Mouse (Mus musculus) left cerebral cortex, adult 2 months (tissue): ENCODE results near the gene Bmp2k. TPM values are rescaled to one million over a fixed set of nuclear protein-coding genes. Genes with fewer than 3 reads are reported as not detected.

Source experiments
- DNase-seq, 2 experiments: peaks; one replicate each; pipeline ENCODE4 v3.0.0; 2021 to 2022; ENCODE audit warnings: low spot score in 2 of 2, mixed read lengths in 1 of 2; ENCODE audit errors: extremely low spot score in 1 of 2
- H3K27ac ChIP-seq: fragments of 200-600 bp; 2 replicates; pipeline ENCODE4 v1.8.1; 2022
- H3K4me3 ChIP-seq: fragments of 200-600 bp; 2 replicates; pipeline ENCODE4 v1.8.1; 2022
- CTCF ChIP-seq: fragments of 200-600 bp; IDR thresholded peaks from 2 replicates; pipeline ENCODE4 v1.8.1; 2022; ENCODE audit warnings: antibody characterized with exemption, mild to moderate bottlenecking, moderate library complexity
- intact Hi-C: fragments of 180-260 bp; cut with DNase I; formaldehyde crosslinking; loops from one replicate; pipeline ENCODE4 v1.15.1; 2025
- total RNA-seq, 2 experiments: library from RNA; stranded (reverse); gene quantifications; 2 replicates each; pipeline ENCODE4 v1.2.3; 2021

The Bmp2k gene
- total RNA-seq, 2 experiments from 2014 or later, result 11.9 to 12.4 TPM

DNA sequence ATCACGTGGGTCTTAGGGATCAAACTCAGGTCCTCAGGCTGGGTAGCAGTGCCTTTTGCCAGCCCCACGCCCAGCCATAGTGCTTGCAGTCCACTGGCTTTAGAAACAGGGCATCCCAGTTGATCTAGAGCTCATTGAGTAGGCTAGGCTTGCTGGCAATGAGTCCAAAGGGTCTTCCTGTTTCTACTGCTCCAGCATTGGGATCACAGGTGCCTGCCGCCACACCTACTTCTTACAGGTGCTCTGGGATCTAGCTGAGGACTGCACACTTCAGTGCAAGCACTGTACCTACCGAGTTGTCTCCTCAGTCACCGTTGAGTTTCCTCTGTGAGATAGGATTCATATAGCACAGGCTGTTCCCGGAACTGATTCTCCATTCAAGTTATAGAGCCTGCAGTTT lies 34.3 kb downstream of the Bmp2k start:
- DNase-seq, result no peak
- Histone ChIP-seq H3K27ac (no peak overlapping the region), H3K4me3 (no peak overlapping the region)
- TF ChIP-seq CTCF, result no peak
- intact Hi-C loops, result no loop called here

DNA sequence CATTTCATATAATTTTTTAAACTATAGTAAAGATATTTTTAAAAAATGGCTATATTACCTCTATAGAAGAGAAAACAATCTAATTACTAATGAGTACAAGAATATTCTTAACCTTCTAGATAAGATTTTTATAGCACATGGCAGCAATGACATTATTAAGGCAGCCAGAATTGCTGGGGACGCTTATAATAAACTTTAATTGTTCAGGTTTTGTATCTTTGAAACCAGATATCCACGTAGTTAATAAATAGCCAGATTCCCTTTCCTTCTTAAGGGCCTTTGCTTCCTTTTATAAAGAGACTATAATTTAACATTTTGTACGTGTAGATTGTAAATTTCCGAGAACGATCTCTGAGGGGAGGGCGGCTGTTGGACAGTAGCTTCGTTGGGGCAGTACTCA lies 47.8 kb downstream of the Bmp2k start:
- intact Hi-C loops, result no loop called here
- no peak for TF ChIP-seq CTCF

DNA sequence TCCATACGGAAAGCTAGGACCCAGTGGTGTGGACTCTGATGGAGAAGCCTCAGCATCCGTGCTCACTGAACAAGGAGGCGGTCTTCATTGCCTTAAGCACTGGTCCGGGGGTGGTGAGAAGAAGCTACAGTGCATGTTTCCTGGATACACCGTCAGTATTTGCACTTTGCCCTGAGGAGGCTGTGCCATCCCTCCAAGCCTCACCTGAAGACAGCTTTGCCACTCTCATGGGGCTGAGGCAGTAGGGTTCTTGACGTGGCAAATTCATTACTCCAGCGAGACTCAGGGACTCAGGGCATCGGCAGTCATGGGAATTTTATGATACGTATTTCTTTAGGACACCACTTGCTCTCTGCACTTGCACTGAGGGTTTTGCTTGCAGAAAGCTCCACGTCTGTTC lies 49.2 kb downstream of the Bmp2k start:
- Histone ChIP-seq H3K4me3 (no peak overlapping the region), H3K27ac (no peak overlapping the region)
- intact Hi-C loops, result no loop called here
- no peak for DNase-seq
- TF ChIP-seq CTCF, result no peak

More for the DNA sequence above, 47.8 kb downstream of the Bmp2k start:
- no peak for DNase-seq
- Histone ChIP-seq H3K4me3 (no peak overlapping the region), H3K27ac (no peak overlapping the region)

DNA sequence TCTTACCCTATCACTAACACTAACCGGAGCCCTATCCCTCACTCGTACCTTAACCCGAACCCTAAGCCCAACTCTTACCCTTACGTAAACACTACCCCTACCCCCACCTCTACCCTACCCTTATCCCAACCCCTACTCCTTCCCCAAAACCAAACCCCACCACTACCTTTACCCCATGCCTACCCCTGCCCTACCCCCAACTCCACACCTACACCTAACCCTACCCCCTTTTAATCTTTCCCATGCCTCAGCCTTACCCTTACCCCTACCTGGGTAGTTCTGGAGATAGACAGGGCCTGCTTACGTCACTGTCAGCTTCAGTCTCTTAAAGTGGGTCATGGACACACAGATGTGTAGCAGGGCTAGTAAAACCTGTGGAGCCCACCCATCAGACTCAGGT lies 51.4 kb downstream of the Bmp2k start:
- Histone ChIP-seq H3K4me3 (no peak overlapping the region), H3K27ac (no peak overlapping the region)
- intact Hi-C loops, result no loop called here
- DNase-seq, result no peak
- no peak for TF ChIP-seq CTCF

DNA sequence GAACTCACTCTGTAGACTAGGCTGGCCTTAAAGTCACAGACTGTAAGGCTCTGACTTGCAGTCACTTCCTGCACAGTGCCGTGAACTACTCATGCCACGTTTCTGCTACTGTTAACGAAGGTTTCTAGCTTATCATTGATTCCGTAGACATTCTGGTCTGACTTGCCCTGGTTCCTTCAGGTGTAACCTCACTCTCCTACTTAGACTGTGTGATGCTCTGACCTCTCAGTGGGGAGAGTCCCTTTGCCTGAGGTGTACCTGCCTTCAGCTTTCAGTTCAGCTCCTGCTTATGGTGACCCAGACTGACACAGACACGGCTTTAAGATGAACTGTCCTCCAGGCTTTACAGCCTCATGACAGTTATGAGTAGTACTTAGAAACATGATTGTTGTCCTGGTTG lies 56.7 kb downstream of the Bmp2k start:
- intact Hi-C loops, result loop anchor here (2.0 kb wide), 1 partner anchor 199 kb away; no protein-coding TSS in a partner anchor
- no peak for DNase-seq
- TF ChIP-seq CTCF, result no peak
- H3K4me3 ChIP-seq, result no peak overlapping the region
- no peak overlapping the region for H3K27ac ChIP-seq

DNA sequence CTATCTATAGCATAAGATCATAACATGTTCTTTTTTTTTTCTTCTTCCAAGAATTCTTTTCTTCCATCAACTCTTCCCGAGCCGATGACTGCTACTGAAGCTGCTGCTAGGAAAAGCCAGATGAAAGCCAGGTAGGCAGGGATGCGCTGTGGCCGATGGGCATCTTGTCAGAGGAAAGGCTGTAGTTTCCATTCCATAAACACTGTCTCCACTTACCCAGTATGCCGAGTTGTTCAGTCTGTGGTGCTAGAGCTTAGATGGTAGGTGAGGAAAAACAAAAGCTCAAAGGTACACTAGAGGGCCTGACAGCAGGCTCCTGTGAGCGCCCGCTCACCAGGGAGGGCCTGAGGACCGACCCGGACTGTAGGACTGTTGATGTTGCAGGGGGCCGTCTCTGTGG lies 57.3 kb downstream of the Bmp2k start:
- Histone ChIP-seq H3K4me3 (no peak overlapping the region), H3K27ac (no peak overlapping the region)
- intact Hi-C loops, result loop anchor here (2.0 to 5.0 kb wide), 2 partner anchors 200 to 788 kb away; no protein-coding TSS in a partner anchor
- no peak for DNase-seq
- TF ChIP-seq CTCF, result no peak

DNA sequence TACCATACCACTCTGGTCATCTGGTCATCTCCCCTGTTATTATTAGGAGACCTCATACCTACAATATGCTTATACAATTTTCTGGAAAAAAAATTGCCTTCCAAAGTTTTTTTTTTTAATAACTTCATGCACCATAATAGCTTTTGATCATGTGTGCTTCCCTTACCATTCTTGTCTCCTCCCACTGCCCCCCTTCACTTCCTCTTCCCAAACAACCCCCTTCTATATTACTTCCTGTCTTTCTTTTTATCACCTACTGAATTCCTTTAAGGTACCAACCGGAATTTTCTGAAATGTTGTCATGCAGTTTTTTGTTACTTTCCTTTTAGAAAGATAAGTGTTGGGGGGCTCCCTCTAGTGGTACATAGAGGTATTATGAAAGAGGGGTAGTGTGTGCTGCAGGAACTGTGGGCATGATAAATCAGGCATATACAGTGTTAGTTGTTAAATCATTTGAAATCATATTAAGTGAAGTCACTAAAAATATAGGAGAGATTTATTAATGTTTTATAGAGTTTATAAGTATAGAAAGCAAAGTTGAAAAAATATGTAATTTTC lies 58.1 kb downstream of the Bmp2k start:
- peak in 1 of 2 experiments; percentile 33 for DNase-seq

DNA sequence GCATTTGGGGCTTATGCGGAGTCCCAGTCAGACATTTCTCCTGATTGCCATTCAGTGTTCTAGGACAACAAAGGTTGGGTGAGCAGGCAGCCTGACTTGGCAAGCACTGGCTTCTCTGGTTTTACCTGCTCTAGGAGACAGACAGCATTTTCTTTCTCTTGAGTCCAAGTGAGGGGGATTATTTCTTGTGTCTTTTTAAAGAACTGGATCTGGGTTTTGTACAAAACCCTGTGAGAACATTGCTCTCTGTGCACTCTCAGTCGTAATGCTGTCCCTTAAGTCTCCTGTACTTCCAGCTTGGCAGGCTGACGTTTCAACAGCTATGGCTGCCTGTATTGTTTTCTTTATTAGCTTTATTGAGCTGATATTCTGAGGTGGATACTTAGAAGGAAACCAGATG lies 58.9 kb downstream of the Bmp2k start:
- DNase-seq, result no peak
- TF ChIP-seq CTCF, result no peak
- no peak overlapping the region for H3K27ac ChIP-seq
- intact Hi-C loops, result loop anchor here (5.0 kb wide), 1 partner anchor 789 kb away; no protein-coding TSS in a partner anchor
- H3K4me3 ChIP-seq, result no peak overlapping the region

More for the DNA sequence above, 58.1 kb downstream of the Bmp2k start:
- Histone ChIP-seq H3K27ac (no peak overlapping the region), H3K4me3 (no peak overlapping the region)
- peak; percentile 89 for TF ChIP-seq CTCF
- intact Hi-C loops, result loop anchor here (2.0 to 5.0 kb wide), 2 partner anchors 201 to 788 kb away; no protein-coding TSS in a partner anchor

DNA sequence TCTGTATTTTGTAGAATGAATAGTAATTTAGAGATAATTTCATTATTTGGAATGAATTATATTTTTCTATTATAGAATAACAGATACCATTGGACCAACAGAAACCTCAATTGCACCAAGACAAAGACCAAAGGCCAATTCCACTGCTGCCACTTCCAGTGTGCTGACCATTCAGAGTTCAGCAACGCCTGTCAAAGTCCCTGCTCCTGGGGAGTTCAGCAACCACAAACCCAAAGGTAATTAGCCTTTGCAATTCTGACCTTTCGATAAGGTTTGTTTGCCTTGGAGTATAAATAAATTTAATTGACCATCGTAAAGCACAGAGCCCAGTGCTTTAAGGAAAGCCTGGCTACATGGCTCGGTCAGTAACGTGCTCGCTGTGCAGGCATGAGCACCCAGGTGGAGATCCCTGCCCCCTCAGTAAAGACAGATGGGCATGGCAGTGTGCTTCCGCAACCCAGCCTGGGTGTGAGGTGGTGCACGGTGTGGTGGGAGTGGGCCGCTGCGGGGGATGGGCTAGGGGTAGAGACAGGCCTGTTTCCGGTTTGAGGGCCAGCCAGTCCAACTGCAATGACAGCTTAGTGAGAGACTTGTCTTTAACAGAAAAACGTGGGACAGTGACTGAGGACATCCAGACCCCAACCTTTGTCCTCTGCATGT lies 59.4 kb downstream of the Bmp2k start:
- intact Hi-C loops, result loop anchor here (5.0 kb wide), 1 partner anchor 790 kb away; no protein-coding TSS in a partner anchor
- Histone ChIP-seq H3K4me3 (no peak overlapping the region), H3K27ac (no peak overlapping the region)
- TF ChIP-seq CTCF, result no peak
- no peak for DNase-seq

DNA sequence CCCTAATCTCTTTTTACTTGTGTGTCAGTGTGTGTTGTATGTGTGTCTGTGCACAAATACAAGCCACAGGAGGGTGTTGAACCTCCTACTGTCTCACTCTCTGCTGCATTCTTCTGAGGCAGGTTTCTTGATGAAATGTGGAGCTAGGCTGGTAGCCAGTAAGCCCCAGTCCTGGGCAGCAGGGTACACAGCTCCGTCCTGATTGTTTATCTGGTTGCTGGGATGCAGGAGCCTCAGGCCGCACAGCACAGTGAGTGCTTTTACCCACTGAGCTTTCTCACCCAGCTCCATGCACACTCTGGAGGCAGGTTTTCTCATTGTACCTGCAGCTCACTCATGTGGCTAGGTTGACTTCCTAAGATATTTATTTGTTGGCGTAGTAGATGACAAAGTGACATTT lies 63.4 kb downstream of the Bmp2k start:
- DNase-seq, result no peak
- intact Hi-C loops, result no loop called here
- Histone ChIP-seq H3K27ac (no peak overlapping the region), H3K4me3 (no peak overlapping the region)
- TF ChIP-seq CTCF, result no peak

DNA sequence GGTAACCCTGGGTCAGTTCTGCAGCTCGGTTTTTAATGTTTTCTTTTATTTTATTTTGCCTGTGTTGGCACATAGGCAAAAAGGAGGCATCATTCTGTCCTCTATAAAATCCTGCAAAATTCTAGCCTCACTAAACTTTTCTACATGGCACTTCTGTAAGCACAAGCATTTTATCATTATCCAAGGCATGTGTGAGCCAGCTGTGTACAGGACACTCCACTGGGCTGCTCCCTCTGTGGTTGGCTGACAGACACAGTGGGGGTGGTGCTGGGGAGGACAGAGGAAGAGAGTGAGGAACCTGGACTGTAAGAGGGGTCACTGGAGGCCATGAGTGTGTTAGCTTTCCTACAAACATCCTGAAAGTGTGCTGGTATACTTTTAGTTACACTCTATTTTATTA lies 64.6 kb downstream of the Bmp2k start:
- intact Hi-C loops, result no loop called here
- DNase-seq, result no peak
- TF ChIP-seq CTCF, result no peak
- Histone ChIP-seq H3K27ac (no peak overlapping the region), H3K4me3 (no peak overlapping the region)

DNA sequence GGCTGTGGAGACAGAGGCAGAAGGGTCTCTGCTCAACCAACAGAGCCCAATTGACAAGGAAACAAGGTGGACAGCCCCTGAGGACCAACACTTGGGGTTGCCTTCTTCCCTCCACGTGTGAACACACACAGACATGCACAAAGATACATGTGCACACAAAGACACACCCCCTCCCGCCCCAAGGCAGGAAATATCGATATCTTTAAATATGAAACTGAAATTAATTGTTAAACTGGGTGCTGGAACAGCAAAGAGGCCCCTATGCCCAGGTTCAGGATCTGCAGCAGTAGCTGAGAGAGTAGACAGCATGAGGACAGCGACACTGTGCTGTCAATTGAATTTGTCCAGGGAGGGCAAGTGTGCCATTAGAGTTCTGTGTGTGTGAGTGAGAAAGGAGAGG lies 68.3 kb downstream of the Bmp2k start:
- no peak for TF ChIP-seq CTCF
- no peak for DNase-seq
- intact Hi-C loops, result no loop called here

DNA sequence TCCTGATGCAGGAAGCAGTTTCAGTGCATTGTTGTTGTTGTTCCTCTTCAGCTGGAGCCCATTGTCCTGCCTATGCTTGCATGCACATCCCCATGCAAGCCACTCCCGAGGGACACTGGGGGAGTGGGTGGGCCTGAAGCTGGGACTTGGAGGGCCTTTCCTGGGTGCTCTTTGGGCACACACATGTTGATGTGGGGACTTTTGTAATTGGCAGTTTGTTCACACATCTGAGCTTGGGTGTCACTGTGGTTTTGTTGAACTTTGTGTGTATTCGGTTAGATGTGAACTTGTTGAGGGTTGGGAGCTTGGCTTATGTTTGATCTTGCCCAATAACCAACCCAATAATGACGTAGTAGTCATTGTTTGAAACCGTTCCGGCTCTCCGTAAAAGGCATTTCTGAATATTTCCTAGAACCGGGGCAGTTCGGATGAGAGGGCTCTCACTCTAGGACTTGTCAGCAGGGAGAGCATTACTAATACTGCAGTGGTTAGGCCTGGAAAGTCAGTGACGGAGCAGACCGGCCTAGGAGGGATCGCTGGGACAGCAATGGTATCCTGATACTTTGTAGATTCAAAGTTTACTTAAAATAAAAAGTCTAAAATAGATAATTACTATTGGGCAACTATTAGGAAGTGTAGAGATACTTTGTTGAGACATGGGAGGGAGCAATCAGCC lies 78.1 kb downstream of the Bmp2k start:
- DNase-seq, result no peak
- no peak for TF ChIP-seq CTCF
- Histone ChIP-seq H3K4me3 (no peak overlapping the region), H3K27ac (no peak overlapping the region)
- intact Hi-C loops, result no loop called here

More for the DNA sequence above, 68.3 kb downstream of the Bmp2k start:
- no peak overlapping the region for H3K4me3 ChIP-seq
- no peak overlapping the region for H3K27ac ChIP-seq
